Mouse (Mus musculus) erythroblast, adult 5-6 weeks (primary cell): Measurements from ENCODE around the gene Brox. TPM values are rescaled to one million over a fixed set of nuclear protein-coding genes. Genes with fewer than 3 reads are reported as not detected.

Experiments
- ATAC-seq: replicated peaks from 2 replicates; pipeline ENCODE4 v1.8.0; 2016; ENCODE audit warnings: moderate number of reproducible peaks, mild to moderate bottlenecking, moderate TSS enrichment, inconsistent platforms; ENCODE audit not compliant: poor library complexity, low FRiP score, severe bottlenecking
- total RNA-seq, 2 experiments: library from RNA; stranded (forward) in 1 of 2; stranded (reverse) in 1 of 2; fragments of 150-400 nt in 1 of 2; fragments of 200-764, 138-1000 nt in 1 of 2; gene quantifications; 2 replicates each; pipeline versions ENCODE4 v1.2.3 to v1.2.4; 2015 to 2017; ENCODE audit warnings: low replicate concordance in 2 of 2

The Brox gene
- total RNA-seq, 2 experiments from 2014 or later = 13.6 to 32.1 TPM

GRCm38 (mm10) chr1:183274385-183274784, 22.7 kb downstream of the Brox start:
- no peak for ATAC-seq

DNA sequence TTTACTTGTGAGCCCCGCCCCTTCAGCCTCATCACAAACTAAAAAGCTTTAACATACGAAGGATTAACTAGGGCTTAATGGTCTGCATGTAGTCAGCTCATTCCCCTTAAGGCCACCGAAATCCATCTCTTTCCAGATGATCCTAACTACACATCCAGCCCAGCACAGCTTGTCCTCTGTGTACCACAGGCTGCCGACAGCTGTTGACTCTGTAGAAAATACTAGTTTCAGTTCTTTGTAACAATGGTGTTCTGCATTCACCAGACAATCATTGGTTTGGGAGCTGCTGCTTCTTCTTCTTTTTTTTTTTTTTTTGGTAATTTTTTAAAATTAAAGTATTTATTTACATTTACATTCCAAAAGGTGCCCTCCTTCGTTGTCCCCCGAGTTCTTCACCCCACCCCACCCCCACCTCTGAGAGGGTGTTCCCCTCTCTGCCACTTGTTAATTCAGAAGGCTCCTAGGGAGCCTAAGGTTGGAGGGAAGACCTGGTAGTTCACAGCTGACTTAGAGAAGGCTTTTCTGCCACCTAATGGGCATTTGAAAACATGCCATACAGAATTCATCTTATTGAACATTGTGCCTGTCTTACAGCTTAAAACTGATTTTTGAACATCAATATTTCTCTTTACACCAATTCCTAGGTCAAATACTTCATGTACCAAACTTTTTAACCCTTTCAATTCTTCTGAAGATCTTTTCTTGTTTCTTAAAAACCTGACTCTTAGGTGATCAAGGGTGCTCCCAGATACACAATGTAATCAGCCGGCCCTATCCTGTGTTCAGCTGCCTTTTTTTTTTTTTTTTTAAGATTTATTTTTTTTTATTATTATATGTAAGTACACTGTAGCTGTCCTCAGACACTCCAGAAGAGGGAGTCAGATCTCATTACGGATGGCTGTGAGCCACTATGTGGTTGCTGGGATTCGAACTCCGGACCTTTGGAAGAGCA, 23.9 kb downstream of the Brox start:
- no peak for ATAC-seq

- ATAC-seq = no peak
Observed at GRCm38 (mm10) chr1:183267666-183268065, 29.4 kb downstream of the Brox start.

DNA sequence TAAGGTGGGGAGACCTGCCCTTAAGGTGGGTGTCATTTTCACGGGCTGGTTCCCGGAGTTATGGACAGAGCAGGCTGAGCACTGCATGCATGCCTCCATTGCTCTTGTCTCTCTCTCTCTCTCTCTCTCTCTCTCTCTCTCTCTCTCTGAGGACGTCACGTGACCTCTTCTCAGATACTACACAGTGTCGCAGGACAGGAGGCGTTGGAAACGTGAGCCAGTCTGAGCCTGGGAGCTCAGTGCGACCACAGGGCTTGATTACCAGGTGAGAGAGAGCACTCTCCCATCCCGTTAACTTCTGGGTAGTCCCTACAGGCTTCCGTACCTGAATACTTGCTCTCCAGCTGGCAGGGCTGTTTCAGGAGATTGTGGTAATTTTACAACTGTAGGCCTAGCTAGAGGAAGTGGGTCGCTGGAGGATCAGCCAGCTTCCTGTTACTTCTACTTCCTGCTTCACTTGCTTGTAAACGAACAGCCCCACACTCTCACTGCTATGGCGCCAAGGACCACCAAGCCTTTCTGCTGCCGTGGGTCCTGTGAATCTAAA, 31.1 kb downstream of the Brox start:
- ATAC-seq = no peak

- no peak for ATAC-seq
Observed at GRCm38 (mm10) chr1:183264145-183265008, 32.7 kb downstream of the Brox start.

- ATAC-seq = no peak
Observed at GRCm38 (mm10) chr1:183252574-183252973, 44.5 kb downstream of the Brox start.

DNA sequence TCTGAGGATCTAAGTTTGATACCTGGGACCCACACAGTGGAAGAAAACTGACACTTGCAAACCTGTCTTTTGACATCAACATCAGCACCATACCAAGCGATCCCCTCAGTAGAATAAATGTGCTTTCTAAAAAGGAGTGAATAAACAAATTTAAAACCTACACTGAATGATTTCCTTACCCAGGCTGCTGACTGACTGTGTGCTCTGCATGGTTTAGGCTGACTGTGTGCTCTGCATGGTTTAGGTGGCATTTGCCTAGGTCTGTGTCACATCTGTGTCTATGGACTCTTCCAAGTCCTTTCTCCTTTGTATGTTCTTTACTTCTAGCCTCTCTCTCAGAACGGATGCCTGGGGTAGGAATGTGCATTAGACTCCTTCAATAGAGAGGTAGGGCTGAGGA, 45.3 kb downstream of the Brox start:
- ATAC-seq = no peak

DNA sequence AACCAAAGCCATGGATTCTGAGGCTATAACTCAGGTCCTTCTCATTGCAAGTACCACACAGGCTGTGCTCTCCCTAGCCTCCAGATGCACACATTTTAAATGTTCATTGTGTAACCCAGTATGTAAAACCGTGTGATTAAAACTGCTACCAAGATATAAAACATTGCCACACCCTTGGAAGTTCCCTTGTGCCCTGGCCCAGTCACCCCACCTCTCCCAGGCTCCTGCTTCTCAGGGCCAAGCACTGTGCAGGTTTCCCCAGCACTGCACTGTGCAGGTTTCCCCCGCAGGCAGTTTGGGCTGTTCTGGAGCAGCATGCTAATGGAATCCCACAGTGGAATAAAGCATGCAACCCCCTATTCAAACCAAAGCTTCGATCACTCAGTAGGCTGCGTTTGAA, 46.5 kb downstream of the Brox start:
- ATAC-seq = no peak

GRCm38 (mm10) chr1:183248144-183248543, 48.9 kb downstream of the Brox start:
- ATAC-seq = no peak

- ATAC-seq = no peak
Observed at GRCm38 (mm10) chr1:183243293-183243692, 53.8 kb downstream of the Brox start.

- ATAC-seq = no peak
Observed at GRCm38 (mm10) chr1:183237901-183238300, 59.2 kb downstream of the Brox start.

DNA sequence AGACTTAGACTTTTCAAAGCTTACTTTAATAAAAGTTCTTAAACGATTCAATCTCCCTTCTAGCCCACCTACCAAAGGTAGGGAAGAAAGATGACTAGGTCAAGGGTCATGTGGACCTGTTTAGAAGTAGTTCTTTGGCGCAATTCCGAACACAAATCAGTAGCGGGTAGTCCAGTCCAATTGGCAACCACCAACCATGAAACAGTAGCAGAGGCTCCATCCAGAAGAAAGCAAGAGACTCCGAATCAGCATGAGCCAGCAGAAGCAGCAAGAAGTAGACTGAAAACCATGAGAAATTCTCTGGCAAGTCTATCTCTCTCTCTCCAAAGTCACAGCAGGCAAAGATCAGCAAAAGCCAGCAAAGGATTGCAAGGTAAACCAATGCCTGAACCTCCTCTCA, 60.6 kb downstream of the Brox start:
- no peak for ATAC-seq

GRCm38 (mm10) chr1:183233679-183234174, 63.3 kb downstream of the Brox start:
- no peak for ATAC-seq

GRCm38 (mm10) chr1:183232985-183233678, 63.9 kb downstream of the Brox start:
- no peak for ATAC-seq

DNA sequence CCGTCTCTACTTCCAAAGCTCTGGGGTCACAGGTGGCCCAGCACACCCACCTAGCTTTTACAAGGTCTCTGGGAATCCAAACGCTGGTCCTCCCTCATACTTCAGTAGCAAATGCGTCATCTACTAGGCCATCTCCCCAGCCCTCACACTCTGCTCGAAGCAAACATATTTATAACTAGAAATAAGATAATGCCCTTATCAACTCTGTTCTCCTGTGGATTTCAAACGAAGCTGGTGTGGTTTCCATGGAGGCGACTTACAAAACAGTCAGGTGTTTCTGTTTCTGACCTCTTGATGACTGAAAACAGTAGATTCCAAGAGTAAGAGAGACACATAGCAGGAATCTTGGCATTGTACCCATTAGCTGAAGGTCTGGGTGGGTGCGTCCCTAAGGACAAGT, 69.6 kb downstream of the Brox start:
- ATAC-seq = no peak

Other genes starting within 250 kb of the Brox start
- 1.0 and 3.8 TPM in 2 replicates for gene Disp1, start 75.7 kb downstream of the Brox start, total RNA-seq (2015; ENCODE audit: low replicate concordance)
- 0.28 and 1.4 TPM in 2 replicates for gene Disp1, start 75.7 kb downstream of the Brox start, total RNA-seq (2017; ENCODE audit: low replicate concordance)
- 17.6 and 21.5 TPM in 2 replicates for gene Aida, start 679 bp downstream of the Brox start, total RNA-seq (2015; ENCODE audit: low replicate concordance)
- gene Aida, start 679 bp downstream of the Brox start, total RNA-seq (2017; ENCODE audit: low replicate concordance) = 40.0 and 41.5 TPM in 2 replicates
- 14.6 and 24.2 TPM in 2 replicates for gene Mia3, start 72.3 kb upstream of the Brox start, total RNA-seq (2015; ENCODE audit: low replicate concordance)
- 27.3 and 34.7 TPM in 2 replicates for gene Mia3, start 72.3 kb upstream of the Brox start, total RNA-seq (2017; ENCODE audit: low replicate concordance)
- gene Taf1a, start 91.7 kb upstream of the Brox start, total RNA-seq (2015; ENCODE audit: low replicate concordance) = 8.2 TPM in 1 of 2 replicates, not detected in the other
- gene Taf1a, start 91.7 kb upstream of the Brox start, total RNA-seq (2017; ENCODE audit: low replicate concordance) = 1.5 and 4.2 TPM in 2 replicates
- gene Hhipl2, start 120.9 kb upstream of the Brox start, total RNA-seq (2015; ENCODE audit: low replicate concordance) = not detected in 2 replicates
- not detected in 2 replicates for gene Hhipl2, start 120.9 kb upstream of the Brox start, total RNA-seq (2017; ENCODE audit: low replicate concordance)